Mouse (Mus musculus) adrenal gland, postnatal 36 days (tissue): ENCODE measurements at regions not wholly inside any gene's neighbourhood (a gene's known extent, or its start where the extent isn't known, plus 50 kb on each side); places are given as distances from the start of the nearest gene placed in this dataset.
A peak's percentile ranks its signal among the peaks of the same experiment; 100 is the strongest.

Experiments used
- DNase-seq, 2 experiments: peaks; one replicate each; pipeline ENCODE4 v3.0.0; 2021; ENCODE audit warnings: mixed read lengths in 1 of 2

- peak; percentile 46 to 48 for DNase-seq
Observed at GRCm38 (mm10) chr12:5551901-5552300, 176.4 kb upstream of the Klhl29 start.

GRCm38 (mm10) chr12:5549796-5550195, 174.3 kb upstream of the Klhl29 start:
- DNase-seq = no peak

GRCm38 (mm10) chr12:5547698-5548097, 172.2 kb upstream of the Klhl29 start:
- no peak for DNase-seq

- DNase-seq = no peak
Observed at GRCm38 (mm10) chr12:5542701-5543100, 167.2 kb upstream of the Klhl29 start.

GRCm38 (mm10) chr12:5496299-5496698, 120.8 kb upstream of the Klhl29 start:
- no peak for DNase-seq

- no peak for DNase-seq
Observed at GRCm38 (mm10) chr12:5494657-5495512, 119.4 kb upstream of the Klhl29 start.

GRCm38 (mm10) chr12:5464250-5464899, 88.9 kb upstream of the Klhl29 start:
- DNase-seq = no peak

GRCm38 (mm10) chr12:5453157-5453556, 77.7 kb upstream of the Klhl29 start:
- no peak for DNase-seq

GRCm38 (mm10) chr12:5443730-5444129, 68.2 kb upstream of the Klhl29 start:
- DNase-seq = no peak

- DNase-seq = no peak
Observed at GRCm38 (mm10) chr12:5443091-5443531, 67.6 kb upstream of the Klhl29 start.

GRCm38 (mm10) chr12:5442679-5443078, 67.2 kb upstream of the Klhl29 start:
- no peak for DNase-seq

GRCm38 (mm10) chr12:5440482-5440881, 65.0 kb upstream of the Klhl29 start:
- DNase-seq = no peak

GRCm38 (mm10) chr12:5435876-5436275, 60.4 kb upstream of the Klhl29 start:
- no peak for DNase-seq

- DNase-seq = no peak
Observed at GRCm38 (mm10) chr12:5434060-5434459, 58.6 kb upstream of the Klhl29 start.

- no peak for DNase-seq
Observed at GRCm38 (mm10) chr12:5432688-5433087, 57.2 kb upstream of the Klhl29 start.

GRCm38 (mm10) chr12:5428733-5429132, 53.3 kb upstream of the Klhl29 start:
- DNase-seq = no peak
